Mouse (Mus musculus): ENCODE data around the gene Gapvd1. TPM values are rescaled to one million over a fixed set of nuclear protein-coding genes. Genes with fewer than 3 reads are reported as not detected.
A peak's percentile ranks its signal among the peaks of the same experiment; 100 is the strongest.
"Not testable (repeated sequence)": the region's sequence is repeated elsewhere in the genome, so short reads cannot be mapped to it uniquely, and the experiment has no call there.

The Gapvd1 gene
- polyA plus RNA-seq, 1 experiment, result 42.5 TPM

- TF ChIP-seq POLR2A (IDR thresholded peaks at IDR 0.05; ENCODE audit: borderline replicate concordance, control insufficient read depth, low read depth, low read length) (no peak), CTCF (IDR thresholded peaks at IDR 0.05; ENCODE audit: control insufficient read depth, insufficient read depth, low read length) (no peak)
- Histone ChIP-seq H3K4me1 (ENCODE audit: control insufficient read depth, insufficient read depth, low read length) (peaks cover 3% of the 10 kb centered on the region; the same call in 1 of the 2 replicates), H3K27ac (ENCODE audit: control insufficient read depth, insufficient read depth, low read depth, low read length, poor library complexity) (no peak overlapping the region), H3K4me3 (replicated peaks; ENCODE audit: control insufficient read depth, low read depth, low read length) (no peak overlapping the region)
- WGBS, result 78% methylated on average over 8 of the region's 12 CpGs
These were observed 9.8 kb upstream of the Gapvd1 start for GRCm38 (mm10) chr2:34764801-34765200.

GRCm38 (mm10) chr2:34762872-34763271, 7.8 kb upstream of the Gapvd1 start:
- Histone ChIP-seq H3K4me1 (ENCODE audit: control insufficient read depth, insufficient read depth, low read length) (peaks cover 3% of the 10 kb centered on the region; the same call in 1 of the 2 replicates), H3K27ac (ENCODE audit: control insufficient read depth, insufficient read depth, low read depth, low read length, poor library complexity) (no peak overlapping the region), H3K4me3 (replicated peaks; ENCODE audit: control insufficient read depth, low read depth, low read length) (no peak overlapping the region)
- TF ChIP-seq CTCF (IDR thresholded peaks at IDR 0.05; ENCODE audit: control insufficient read depth, insufficient read depth, low read length), result no peak
- TF ChIP-seq POLR2A (IDR thresholded peaks at IDR 0.05; ENCODE audit: borderline replicate concordance, control insufficient read depth, low read depth, low read length), result no peak
- WGBS, result 75% methylated on average over 2 of the region's 2 CpGs

- no peak for TF ChIP-seq CTCF (IDR thresholded peaks at IDR 0.05; ENCODE audit: control insufficient read depth, insufficient read depth, low read length)
- no peak for TF ChIP-seq POLR2A (IDR thresholded peaks at IDR 0.05; ENCODE audit: borderline replicate concordance, control insufficient read depth, low read depth, low read length)
- Histone ChIP-seq H3K4me3 (replicated peaks; ENCODE audit: control insufficient read depth, low read depth, low read length) (no peak overlapping the region), H3K4me1 (ENCODE audit: control insufficient read depth, insufficient read depth, low read length) (peaks cover 3% of the 10 kb centered on the region; the same call in 1 of the 2 replicates), H3K27ac (ENCODE audit: control insufficient read depth, insufficient read depth, low read depth, low read length, poor library complexity) (no peak overlapping the region)
- WGBS, result 73% methylated on average over 2 of the region's 2 CpGs
These were observed 7.1 kb upstream of the Gapvd1 start for GRCm38 (mm10) chr2:34762174-34762573.

- 88% methylated on average over 5 of the region's 5 CpGs for WGBS
- H3K4me1 ChIP-seq (ENCODE audit: control insufficient read depth, insufficient read depth, low read length); H3K27ac ChIP-seq (ENCODE audit: control insufficient read depth, insufficient read depth, low read depth, low read length, poor library complexity); H3K4me3 ChIP-seq (replicated peaks; ENCODE audit: control insufficient read depth, low read depth, low read length): not testable (repeated sequence)
These were observed 6.2 kb upstream of the Gapvd1 start for GRCm38 (mm10) chr2:34761272-34761671.

GRCm38 (mm10) chr2:34757341-34757740, 2.3 kb upstream of the Gapvd1 start:
- TF ChIP-seq CTCF (IDR thresholded peaks at IDR 0.05; ENCODE audit: control insufficient read depth, insufficient read depth, low read length) (no peak), POLR2A (IDR thresholded peaks at IDR 0.05; ENCODE audit: borderline replicate concordance, control insufficient read depth, low read depth, low read length) (no peak)
- WGBS, result 75% methylated on average over 1 of the region's 1 CpGs
- no peaks in the 10 kb centered on the region; the same call in 1 of the 2 replicates for H3K4me1 ChIP-seq (ENCODE audit: control insufficient read depth, insufficient read depth, low read length)
- no peak overlapping the region for H3K4me3 ChIP-seq (replicated peaks; ENCODE audit: control insufficient read depth, low read depth, low read length)
- no peak overlapping the region for H3K27ac ChIP-seq (ENCODE audit: control insufficient read depth, insufficient read depth, low read depth, low read length, poor library complexity)

- Histone ChIP-seq H3K27ac (ENCODE audit: control insufficient read depth, insufficient read depth, low read depth, low read length, poor library complexity) (peak overlapping the region; percentile 98), H3K4me1 (ENCODE audit: control insufficient read depth, insufficient read depth, low read length) (no peaks in the 10 kb centered on the region; the same call in 1 of the 2 replicates), H3K4me3 (replicated peaks; ENCODE audit: control insufficient read depth, low read depth, low read length) (peak overlapping the region; percentile 89)
- peak; percentile 88; the same call in 1 of the 2 replicates for TF ChIP-seq POLR2A (IDR thresholded peaks at IDR 0.05; ENCODE audit: borderline replicate concordance, control insufficient read depth, low read depth, low read length)
- no peak for TF ChIP-seq CTCF (IDR thresholded peaks at IDR 0.05; ENCODE audit: control insufficient read depth, insufficient read depth, low read length)
- WGBS, result under 1% methylated on average over 105 of the region's 106 CpGs
These were observed 1.1 kb downstream of the Gapvd1 start for GRCm38 (mm10) chr2:34753811-34754550.

- H3K4me3 ChIP-seq (replicated peaks; ENCODE audit: control insufficient read depth, low read depth, low read length), result no peak overlapping the region
- no peaks in the 10 kb centered on the region; the same call in 1 of the 2 replicates for H3K4me1 ChIP-seq (ENCODE audit: control insufficient read depth, insufficient read depth, low read length)
- 37% methylated on average over 2 of the region's 2 CpGs for WGBS
These were observed 4.8 kb downstream of the Gapvd1 start for GRCm38 (mm10) chr2:34750245-34750644.

GRCm38 (mm10) chr2:34748479-34748878, 6.6 kb downstream of the Gapvd1 start:
- no peak overlapping the region for H3K27ac ChIP-seq (ENCODE audit: control insufficient read depth, insufficient read depth, low read depth, low read length, poor library complexity)
- peaks cover 2% of the 10 kb centered on the region for H3K4me1 ChIP-seq (ENCODE audit: control insufficient read depth, insufficient read depth, low read length)
- H3K4me3 ChIP-seq (replicated peaks; ENCODE audit: control insufficient read depth, low read depth, low read length), result no peak overlapping the region
- TF ChIP-seq CTCF (IDR thresholded peaks at IDR 0.05; ENCODE audit: control insufficient read depth, insufficient read depth, low read length) (no peak), POLR2A (IDR thresholded peaks at IDR 0.05; ENCODE audit: borderline replicate concordance, control insufficient read depth, low read depth, low read length) (no peak)
- WGBS, result 62% methylated on average over 4 of the region's 4 CpGs

More at GRCm38 (mm10) chr2:34750245-34750644, 4.8 kb downstream of the Gapvd1 start:
- no peak for TF ChIP-seq CTCF (IDR thresholded peaks at IDR 0.05; ENCODE audit: control insufficient read depth, insufficient read depth, low read length)
- TF ChIP-seq POLR2A (IDR thresholded peaks at IDR 0.05; ENCODE audit: borderline replicate concordance, control insufficient read depth, low read depth, low read length), result no peak
- H3K27ac ChIP-seq (ENCODE audit: control insufficient read depth, insufficient read depth, low read depth, low read length, poor library complexity), result no peak overlapping the region
